Mouse (Mus musculus) limb, embryonic 14.5 days (tissue): ENCODE measurements around the gene Ube3c. TPM values are rescaled to one million over a fixed set of nuclear protein-coding genes. Genes with fewer than 3 reads are reported as not detected.
"Not testable (repeated sequence)": the region's sequence is repeated elsewhere in the genome, so short reads cannot be mapped to it uniquely, and the experiment has no call there.

Source experiments
- ATAC-seq: fragments of 200-750 bp; cut with Nextera tagmentation; 2 replicates; pipeline ENCODE4 v1.8.0; 2017; ENCODE audit warnings: low read depth, moderate number of reproducible peaks, moderate TSS enrichment; ENCODE audit not compliant: low FRiP score
- DNase-seq: peaks from one replicate; pipeline ENCODE4 v3.0.0-alpha.2; 2015; ENCODE audit warnings: low spot score
- H3K27ac ChIP-seq: fragments of 300-500 bp; sonication (generic); replicated peaks from 2 replicates; pipeline ENCODE4 v1.5.1; 2014; ENCODE audit warnings: low read depth, mild to moderate bottlenecking, low read length, moderate library complexity, mixed read lengths
- H3K27me3 ChIP-seq: fragments of 300-500 bp; sonication (generic); 2 replicates; pipeline ENCODE4 v1.6.1; 2014; ENCODE audit warnings: low read length, mixed read lengths; ENCODE audit not compliant: control insufficient read depth, insufficient read depth
- H3K36me3 ChIP-seq: fragments of 300-500 bp; sonication (generic); 2 replicates; pipeline ENCODE4 v1.6.1; 2014; ENCODE audit warnings: mild to moderate bottlenecking, low read length, moderate library complexity, mixed read lengths; ENCODE audit not compliant: control insufficient read depth, insufficient read depth
- H3K4me1 ChIP-seq: fragments of 300-500 bp; sonication (generic); 2 replicates; pipeline ENCODE4 v1.6.1; 2014; ENCODE audit warnings: antibody characterized with exemption, low read length, mixed read lengths; ENCODE audit not compliant: control insufficient read depth, insufficient read depth
- H3K4me2 ChIP-seq: fragments of 300-500 bp; sonication (generic); replicated peaks from 2 replicates; pipeline ENCODE4 v1.6.1; 2014; ENCODE audit warnings: low read depth, mild to moderate bottlenecking, low read length, moderate library complexity; ENCODE audit not compliant: severe bottlenecking
- H3K4me3 ChIP-seq: fragments of 300-500 bp; sonication (generic); replicated peaks from 2 replicates; pipeline ENCODE4 v1.5.1; 2014; ENCODE audit warnings: low read length
- H3K9ac ChIP-seq: fragments of 300-500 bp; sonication (generic); 2 replicates; pipeline ENCODE4 v1.6.1; 2014; ENCODE audit warnings: mild to moderate bottlenecking, low read depth, low read length, moderate library complexity; ENCODE audit not compliant: severe bottlenecking
- H3K9me3 ChIP-seq: fragments of 300-500 bp; sonication (generic); 2 replicates; pipeline ENCODE4 v1.6.1; 2016; ENCODE audit warnings: low read length; ENCODE audit not compliant: control insufficient read depth
- POLR2A ChIP-seq: fragments of 200-500 bp; IDR thresholded peaks from 2 replicates; pipeline ENCODE4 v1.8.0; 2012; ENCODE audit warnings: inconsistent platforms, mild to moderate bottlenecking, moderate library complexity, borderline replicate concordance; ENCODE audit not compliant: insufficient read depth, insufficient read length; ENCODE audit errors: extremely low read depth
- WGBS: fragments of 180-500 bp; shearing (Covaris S2); extraction: QIAGEN DNeasy Blood & Tissue Kit; methylation state at CpG from one replicate; pipeline ENCODE4 v1.1.7; 2014; 5-methylcytosine and 5-hydroxymethylcytosine counted together
- polyA plus RNA-seq, 2 experiments: library from polyadenylated mRNA; depleted of rRNA in 1 of 2; stranded (reverse) in 1 of 2; unstranded in 1 of 2; fragments of >200 nt; fragmentation: Nextera tagmentation in 1 of 2; extraction: Ambion mirVana in 1 of 2; gene quantifications; 2 replicates each; pipeline versions ENCODE4 v1.2.1 to v1.2.3; 2012 to 2014

Ube3c gene
- polyA plus RNA-seq, 2 experiments = 24.9 to 37.3 TPM

- 51% methylated on average over 2 of the region's 2 CpGs for WGBS
- Histone ChIP-seq H3K27me3 (no peaks in the 10 kb centered on the region), H3K36me3 (peaks cover 18% of the 10 kb centered on the region; the same call in 1 of the 2 replicates), H3K9me3 (no peaks in the 10 kb centered on the region), H3K4me3 (no peak overlapping the region), H3K27ac (no peak overlapping the region), H3K4me1 (peaks cover 8% of the 10 kb centered on the region), H3K4me2 (no peak overlapping the region), H3K9ac (no peak overlapping the region)
- no peak for ATAC-seq
- DNase-seq = no peak
- TF ChIP-seq POLR2A = no peak
Observed at GRCm38 (mm10) chr5:29575085-29575484, 6.0 kb downstream of the Ube3c start.

- H3K9ac ChIP-seq = no peak overlapping the region
- no peaks in the 10 kb centered on the region for H3K27me3 ChIP-seq
- no peak overlapping the region for H3K4me2 ChIP-seq
- no peaks in the 10 kb centered on the region for H3K9me3 ChIP-seq
- no peak overlapping the region for H3K27ac ChIP-seq
- WGBS = 91% methylated on average over 4 of the region's 4 CpGs
- no peaks in the 10 kb centered on the region for H3K4me1 ChIP-seq
- TF ChIP-seq POLR2A = no peak
- DNase-seq (no peak), ATAC-seq (no peak)
- H3K36me3 ChIP-seq = peaks cover 3% of the 10 kb centered on the region; the same call in 1 of the 2 replicates
- H3K4me3 ChIP-seq = no peak overlapping the region
Observed at GRCm38 (mm10) chr5:29577795-29578631, 9.0 kb downstream of the Ube3c start.

GRCm38 (mm10) chr5:29583880-29584595, 15.0 kb downstream of the Ube3c start:
- Histone ChIP-seq H3K4me2 (no peak overlapping the region), H3K9me3 (no peaks in the 10 kb centered on the region), H3K4me3 (no peak overlapping the region), H3K4me1 (no peaks in the 10 kb centered on the region), H3K36me3 (peaks cover 2% of the 10 kb centered on the region; the same call in 1 of the 2 replicates), H3K27ac (no peak overlapping the region), H3K9ac (no peak overlapping the region), H3K27me3 (no peaks in the 10 kb centered on the region)
- WGBS = 94% methylated on average over 2 of the region's 2 CpGs
- no peak for DNase-seq
- ATAC-seq = no peak
- no peak for TF ChIP-seq POLR2A

GRCm38 (mm10) chr5:29592161-29592560, 23.1 kb downstream of the Ube3c start:
- ATAC-seq, H3K27me3 ChIP-seq, H3K27ac ChIP-seq, H3K4me2 ChIP-seq, H3K4me3 ChIP-seq, H3K4me1 ChIP-seq, H3K9me3 ChIP-seq, H3K9ac ChIP-seq, DNase-seq: not testable (repeated sequence)
- WGBS = 97% methylated on average over 7 of the region's 7 CpGs
- peaks cover 69% of the 10 kb centered on the region for H3K36me3 ChIP-seq

- ATAC-seq = no peak
Observed at GRCm38 (mm10) chr5:29606546-29606945, 37.5 kb downstream of the Ube3c start.

More at GRCm38 (mm10) chr5:29606546-29606945, 37.5 kb downstream of the Ube3c start:
- H3K4me1 ChIP-seq = no peaks in the 10 kb centered on the region
- H3K4me2 ChIP-seq = no peak overlapping the region
- no peak for TF ChIP-seq POLR2A
- no peaks in the 10 kb centered on the region for H3K27me3 ChIP-seq
- no peak overlapping the region for H3K4me3 ChIP-seq
- peaks cover 73% of the 10 kb centered on the region for H3K36me3 ChIP-seq
- H3K9ac ChIP-seq = no peak overlapping the region
- no peaks in the 10 kb centered on the region for H3K9me3 ChIP-seq
- WGBS = 78% methylated on average over 2 of the region's 2 CpGs
- no peak for DNase-seq
- no peak overlapping the region for H3K27ac ChIP-seq
